Mouse (Mus musculus) adrenal gland, adult 8-10 months (tissue): ENCODE results near the gene Rbm28. TPM values are rescaled to one million over a fixed set of nuclear protein-coding genes. Genes with fewer than 3 reads are reported as not detected.

ENCODE experiments used
- microRNA-seq, 2 experiments: library from miRNA; unstranded; fragments of <30 nt; microRNA quantifications; one replicate each; pipeline ENCODE4 v1.2.0; 2022
- total RNA-seq, 4 experiments: library from RNA; stranded (reverse); gene quantifications; 2 replicates each; pipeline ENCODE4 v1.2.4; 2022

Gene Rbm28
- total RNA-seq, 4 experiments from 2014 or later, result 30.2 to 40.2 (median 35.0) TPM

Small RNA genes lying within 50 kb of the gene (microRNA-seq; reads per million reads assigned to microRNA genes)
- 0 reads per million in 2 experiments for gene Gm24303

Other genes with a start within 250 kb of the Rbm28 start
- 100 to 1,000 TPM in 1 of 4 experiments, 10 to 100 TPM in 1, 1 to 10 TPM in 2; 2.5 to 252 (median 51.1) TPM for gene Lep, start 104.8 kb downstream of the Rbm28 start, total RNA-seq
- gene Prrt4, start 14.6 kb upstream of the Rbm28 start, total RNA-seq, result 1 to 10 TPM; 3.0 to 8.9 (median 4.8) TPM
- 10 to 100 TPM; 46.9 to 67.5 (median 53.0) TPM for gene Impdh1, start 51.4 kb upstream of the Rbm28 start, total RNA-seq
- 1 to 10 TPM; 4.6 to 9.3 (median 7.7) TPM for gene Hilpda, start 107.5 kb upstream of the Rbm28 start, total RNA-seq
- gene Fam71f2, start 114.6 kb upstream of the Rbm28 start, total RNA-seq, result under 1 TPM in 1 of 4 experiments, not detected in 3; 0.23 TPM
- gene Fam71f1, start 154.1 kb upstream of the Rbm28 start, total RNA-seq, result not detected
- gene Calu, start 183.1 kb upstream of the Rbm28 start, total RNA-seq, result 100 to 1,000 TPM; 121 to 136 (median 126) TPM
- gene Opn1sw, start 223.5 kb upstream of the Rbm28 start, total RNA-seq, result not detected
- gene Ccdc136, start 231.3 kb upstream of the Rbm28 start, total RNA-seq, result 10 to 100 TPM in 1 of 4 experiments, 1 to 10 TPM in 3; 4.4 to 13.1 (median 5.7) TPM